Mouse (Mus musculus) cerebral cortex, adult 2 months (tissue): ENCODE data around the gene Banp.

ENCODE experiments used
- WGBS: fragments of 180-500 bp; shearing (Covaris S2); methylation state at CpG from one replicate; pipeline ENCODE4 v1.1.7; 2018; 5-methylcytosine and 5-hydroxymethylcytosine counted together

The Banp gene

GRCm38 (mm10) chr8:122020050-122020771 is 70.7 kb downstream of the Banp start:
- WGBS = 57% methylated on average over 8 of the region's 8 CpGs

- WGBS = 62% methylated on average over 2 of the region's 2 CpGs
Observed at GRCm38 (mm10) chr8:122021725-122022124, 72.2 kb downstream of the Banp start.

- 45% methylated on average over 6 of the region's 6 CpGs for WGBS
Observed at GRCm38 (mm10) chr8:122022274-122022673, 72.7 kb downstream of the Banp start.

GRCm38 (mm10) chr8:122022705-122023104 is 73.2 kb downstream of the Banp start:
- WGBS = 48% methylated on average over 4 of the region's 4 CpGs

- WGBS = 94% methylated on average over 9 of the region's 9 CpGs
Observed at GRCm38 (mm10) chr8:122025546-122025945, 76.0 kb downstream of the Banp start.

GRCm38 (mm10) chr8:122028116-122028515 is 78.6 kb downstream of the Banp start:
- WGBS = 52% methylated on average over 4 of the region's 4 CpGs

GRCm38 (mm10) chr8:122030965-122031364 is 81.4 kb downstream of the Banp start:
- WGBS = 36% methylated on average over 7 of the region's 7 CpGs

- WGBS = 75% methylated on average over 9 of the region's 9 CpGs
Observed at GRCm38 (mm10) chr8:122032741-122033140, 83.2 kb downstream of the Banp start.

GRCm38 (mm10) chr8:122035543-122035942 is 86.0 kb downstream of the Banp start:
- WGBS = 72% methylated on average over 7 of the region's 7 CpGs

- WGBS = 73% methylated on average over 6 of the region's 6 CpGs
Observed at GRCm38 (mm10) chr8:122036325-122036724, 86.8 kb downstream of the Banp start.

GRCm38 (mm10) chr8:122037279-122037678 is 87.7 kb downstream of the Banp start:
- WGBS = 66% methylated on average over 7 of the region's 7 CpGs

- 93% methylated on average over 6 of the region's 6 CpGs for WGBS
Observed at GRCm38 (mm10) chr8:122038076-122038475, 88.5 kb downstream of the Banp start.

- 77% methylated on average over 4 of the region's 4 CpGs for WGBS
Observed at GRCm38 (mm10) chr8:122039452-122039851, 89.9 kb downstream of the Banp start.

- WGBS = 65% methylated on average over 15 of the region's 15 CpGs
Observed at GRCm38 (mm10) chr8:122047206-122047870, 97.8 kb downstream of the Banp start.

- 82% methylated on average over 4 of the region's 4 CpGs for WGBS
Observed at GRCm38 (mm10) chr8:122049266-122049665, 99.7 kb downstream of the Banp start.

- 97% methylated on average over 2 of the region's 2 CpGs for WGBS
Observed at GRCm38 (mm10) chr8:122049923-122050322, 100.4 kb downstream of the Banp start.

GRCm38 (mm10) chr8:122050620-122051019 is 101.1 kb downstream of the Banp start:
- 86% methylated on average over 9 of the region's 9 CpGs for WGBS

GRCm38 (mm10) chr8:122055321-122055720 is 105.8 kb downstream of the Banp start:
- WGBS = 77% methylated on average over 10 of the region's 10 CpGs

- 71% methylated on average over 1 of the region's 1 CpGs for WGBS
Observed at GRCm38 (mm10) chr8:122056113-122056512, 106.6 kb downstream of the Banp start.

- 91% methylated on average over 7 of the region's 7 CpGs for WGBS
Observed at GRCm38 (mm10) chr8:122056882-122057281, 107.3 kb downstream of the Banp start.

GRCm38 (mm10) chr8:122058510-122058909 is 109.0 kb downstream of the Banp start:
- WGBS = 46% methylated on average over 9 of the region's 9 CpGs

GRCm38 (mm10) chr8:122058951-122059350 is 109.4 kb downstream of the Banp start:
- WGBS = 54% methylated on average over 8 of the region's 8 CpGs

- 89% methylated on average over 12 of the region's 12 CpGs for WGBS
Observed at GRCm38 (mm10) chr8:122062508-122063223, 113.1 kb downstream of the Banp start.
